Mouse (Mus musculus) left cerebral cortex, postnatal 14 days (tissue): Measurements from ENCODE around the gene Dbn1. TPM values are rescaled to one million over a fixed set of nuclear protein-coding genes. Genes with fewer than 3 reads are reported as not detected.

Source experiments
- DNase-seq, 2 experiments: peaks; one replicate each; pipeline ENCODE4 v3.0.0; 2021 to 2022; ENCODE audit warnings: low spot score in 2 of 2, mixed read lengths in 1 of 2
- intact Hi-C: fragments of 180-260 bp; cut with DNase I; formaldehyde crosslinking; loops from one replicate; pipeline ENCODE4 v1.15.1; 2025
- long read RNA-seq, 2 experiments: library from polyadenylated mRNA; stranded (forward); transcript quantifications; one replicate each; pipeline ENCODE4 v2.0.0; 2021
- total RNA-seq, 2 experiments: library from RNA; stranded (reverse); gene quantifications; 2 replicates each; pipeline ENCODE4 v1.2.3; 2021

Dbn1 gene
- total RNA-seq = 100 to 1,000 TPM; 326 to 327 TPM
- long read RNA-seq, experiment 1, transcript Dbn1-202 (14 exons, 2,378 nt) = minor isoform, 7 of 282 reads
- long read RNA-seq, experiment 1, transcript Dbn1-201 (15 exons, 3,078 nt) = major isoform, 91 of 282 reads
- long read RNA-seq, experiment 1, transcript Dbn1-203 (14 exons, 2,940 nt) = minor isoform, 8 of 282 reads
- long read RNA-seq, experiment 1, partial matches to known transcripts = 111 of 282 reads
- long read RNA-seq, experiment 1, other reads (novel, unspliced or antisense) = 65 of 282 reads
- long read RNA-seq, experiment 2, transcript Dbn1-201 (15 exons, 3,078 nt) = major isoform, 92 of 317 reads
- long read RNA-seq, experiment 2, transcript Dbn1-203 (14 exons, 2,940 nt) = minor isoform, 14 of 317 reads
- long read RNA-seq, experiment 2, partial matches to known transcripts = 131 of 317 reads
- long read RNA-seq, experiment 2, other reads (novel, unspliced or antisense) = 77 of 317 reads

GRCm38 (mm10) chr13:55487578-55488498 is at the start of gene Dbn1:
Gene Dbn1, minus strand, starts transcription at chr13:55488111.
- no peak for DNase-seq
- intact Hi-C loops = loop anchor here (2.0 kb wide), 1 partner anchor 25 kb away; the partner anchor contains the start of gene Pdlim7

- intact Hi-C loops = no loop called here
- peak; percentile 100 for DNase-seq
Observed at GRCm38 (mm10) chr13:55536194-55537175, 48.6 kb upstream of the Dbn1 start, which contains the start of gene Ddx41. Gene Ddx41, minus strand, starts transcription at chr13:55536658.

DNA sequence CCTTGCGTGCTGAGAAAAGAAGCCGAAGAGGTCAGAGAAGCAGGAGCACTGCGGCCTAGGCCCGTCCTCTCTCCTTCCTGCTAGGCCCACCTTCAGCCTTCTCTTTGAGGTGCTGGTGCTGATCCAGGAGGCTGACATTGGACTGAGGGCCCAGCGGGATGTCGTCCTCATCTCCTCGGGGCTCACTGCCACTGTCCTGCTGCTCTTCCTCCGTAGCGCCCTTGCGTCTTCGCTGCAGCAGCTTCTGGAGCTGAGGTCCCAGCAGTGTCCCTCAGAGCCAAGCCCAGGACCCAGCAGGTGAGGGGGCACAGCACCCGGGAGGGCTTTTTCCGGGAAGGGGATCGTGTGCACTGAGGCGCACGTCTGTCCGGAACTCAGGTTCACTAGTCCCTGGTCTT is 47.9 kb upstream of the Dbn1 start:
- intact Hi-C loops = no loop called here
- no peak for DNase-seq

DNA sequence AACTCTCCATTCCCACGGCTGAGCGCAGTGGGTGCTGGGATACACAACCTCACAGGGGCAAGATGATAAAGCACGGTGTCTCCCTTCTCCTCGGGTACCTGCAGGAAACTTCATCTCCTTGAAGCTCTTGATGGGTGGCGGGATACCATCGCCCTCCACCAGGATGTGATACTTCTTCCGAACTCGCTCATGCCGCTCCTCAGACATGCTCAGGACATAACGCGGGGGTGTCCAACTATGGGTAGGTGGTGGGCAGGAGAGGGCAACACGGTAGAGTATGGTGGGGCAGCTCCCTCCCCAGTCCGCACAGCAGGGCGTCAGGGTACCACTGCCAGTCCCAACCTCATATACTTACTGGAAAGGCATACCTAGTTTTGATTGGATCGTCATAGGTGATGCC is 47.3 kb upstream of the Dbn1 start:
- DNase-seq = no peak
- intact Hi-C loops = no loop called here

DNA sequence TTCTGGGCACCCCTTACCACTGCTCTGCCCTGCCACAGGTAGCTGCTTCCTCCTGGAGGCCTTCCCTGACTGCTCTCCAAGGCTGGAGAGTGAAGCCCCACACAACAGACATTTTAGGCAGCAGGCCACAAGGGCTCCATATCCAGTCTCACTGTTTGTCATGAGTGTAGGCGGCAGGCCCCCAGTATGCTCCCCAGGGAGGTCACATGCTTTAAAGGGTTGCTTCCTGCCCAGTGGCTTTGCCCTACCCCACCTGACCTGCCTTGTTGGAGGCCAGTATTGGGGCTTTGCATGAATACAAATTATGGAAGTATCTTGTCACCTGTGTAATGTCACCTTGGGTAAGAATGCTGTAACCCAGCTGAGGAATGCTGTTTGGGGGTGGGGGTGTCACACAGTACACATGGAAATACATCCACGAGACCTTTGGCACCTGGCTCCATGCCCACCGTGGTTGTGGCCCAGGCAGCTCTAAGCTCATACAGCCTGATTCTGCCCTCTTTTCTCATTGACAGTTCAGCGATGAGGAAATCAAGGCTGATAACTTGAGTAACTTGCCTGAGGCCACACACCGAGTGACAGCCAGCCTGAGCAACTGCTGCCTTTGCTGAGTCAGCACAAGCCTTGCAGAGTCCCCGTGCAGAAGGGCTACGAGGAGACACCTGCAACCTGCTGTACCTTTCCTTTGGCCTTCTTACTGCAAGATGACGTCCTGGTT is 41.4 kb upstream of the Dbn1 start, which contains the start of gene Dok3:
Gene Dok3, minus strand, starts transcription at position 99 of the 718 bp plus-strand sequence.
- intact Hi-C loops = no loop called here
- no peak for DNase-seq

GRCm38 (mm10) chr13:55527834-55528772 is 40.2 kb upstream of the Dbn1 start:
- peak in 1 of 2 experiments; percentile 39 for DNase-seq
- intact Hi-C loops = no loop called here

DNA sequence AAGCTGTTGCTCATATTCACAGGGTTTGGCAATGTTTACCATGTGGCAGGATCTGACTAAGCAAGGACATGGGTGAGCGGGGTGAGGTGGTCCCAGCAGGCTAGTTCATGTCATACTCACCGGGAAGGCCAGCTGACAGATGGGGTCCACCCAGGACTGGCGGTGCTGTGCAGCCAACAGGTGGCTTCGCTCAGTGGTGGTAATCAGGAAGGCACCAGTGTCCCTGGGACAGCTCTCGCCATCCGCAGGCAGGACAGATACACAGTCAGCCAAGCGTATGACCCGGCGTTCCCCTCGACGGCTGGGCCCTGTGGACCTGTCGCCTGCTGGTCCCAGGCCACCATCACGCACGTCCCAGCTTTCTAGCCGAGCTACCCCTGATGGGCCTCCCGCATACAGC is 39.3 kb upstream of the Dbn1 start:
- intact Hi-C loops = no loop called here

DNA sequence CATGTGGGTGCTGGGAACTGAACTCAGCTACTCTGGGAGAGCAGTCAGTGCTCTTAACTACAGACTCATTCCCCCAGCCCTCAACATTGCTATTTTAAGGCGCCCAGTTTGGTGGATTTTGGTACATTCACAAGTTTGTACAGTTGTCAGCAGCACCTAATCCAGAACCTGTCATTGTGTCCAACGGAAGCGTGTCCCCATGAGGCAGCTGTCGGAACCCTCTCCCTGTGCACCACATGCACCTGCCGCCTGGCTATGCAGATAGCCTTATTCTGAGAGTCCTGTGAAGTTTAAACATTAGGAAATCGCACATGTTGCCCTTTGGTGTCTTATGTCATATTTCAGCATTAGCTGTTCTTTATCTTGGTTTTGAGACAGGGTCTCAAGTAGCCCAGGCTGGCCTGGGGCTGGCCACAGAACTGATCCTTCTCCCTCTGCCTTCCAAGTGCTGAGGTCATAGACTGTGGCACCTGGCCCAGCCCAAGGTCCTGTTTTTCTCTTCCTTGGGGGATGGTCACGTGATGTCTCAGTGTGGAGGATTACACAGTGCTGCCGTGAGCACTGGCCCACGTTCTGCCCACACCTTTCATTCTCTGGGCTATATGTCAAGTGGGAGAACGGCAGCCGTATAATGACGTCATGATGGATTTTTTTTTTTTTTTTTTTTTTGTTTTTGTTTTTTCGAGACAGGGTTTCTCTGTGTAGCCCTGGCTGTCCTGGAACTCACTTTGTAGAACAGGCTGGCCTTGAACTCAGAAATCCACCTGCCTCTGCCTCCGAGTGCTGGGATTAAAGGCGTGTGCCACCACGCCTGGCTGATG is 38.0 kb upstream of the Dbn1 start:
- intact Hi-C loops = no loop called here
- no peak for DNase-seq

More for the DNA sequence above, 39.3 kb upstream of the Dbn1 start:
- no peak for DNase-seq

DNA sequence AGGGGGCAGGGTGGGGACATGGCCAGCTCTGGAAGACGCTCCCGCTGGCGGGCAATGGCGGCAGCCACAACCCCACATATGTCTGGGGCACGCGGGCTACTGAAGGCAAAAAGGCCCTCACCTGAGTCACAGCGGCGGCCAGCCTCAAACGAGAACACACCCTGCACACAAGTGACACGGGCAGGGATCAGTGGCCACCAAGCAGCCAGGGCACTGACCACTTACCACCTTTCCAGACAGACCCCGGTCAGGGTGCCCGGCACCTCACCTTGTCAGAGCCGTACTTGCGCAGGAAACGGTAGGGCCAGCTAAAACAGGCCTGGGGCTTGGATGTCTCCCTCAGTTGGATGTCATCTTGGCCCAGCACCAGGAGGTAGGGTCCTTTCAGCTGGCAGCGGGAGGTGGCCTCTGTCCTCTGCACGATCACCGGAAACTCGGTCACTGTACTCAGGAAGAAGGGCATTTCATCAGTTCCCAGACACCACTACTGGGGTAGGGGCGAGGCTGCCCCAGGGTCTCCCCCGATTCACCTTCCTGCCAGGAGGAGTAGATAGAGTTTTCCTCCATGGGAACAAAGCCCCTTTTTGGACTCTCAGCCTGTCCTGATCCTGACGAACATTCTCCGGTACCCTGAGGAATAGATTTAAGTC is 36.2 kb upstream of the Dbn1 start:
- DNase-seq = no peak
- intact Hi-C loops = no loop called here

- no peak for DNase-seq
- intact Hi-C loops = no loop called here
Observed at GRCm38 (mm10) chr13:55523278-55523677, 35.4 kb upstream of the Dbn1 start.

- no peak for DNase-seq
- intact Hi-C loops = no loop called here
Observed at GRCm38 (mm10) chr13:55522730-55523129, 34.8 kb upstream of the Dbn1 start.

GRCm38 (mm10) chr13:55519606-55520005 is 31.7 kb upstream of the Dbn1 start:
- no peak for DNase-seq
- intact Hi-C loops = no loop called here

GRCm38 (mm10) chr13:55516955-55517354 is 29.0 kb upstream of the Dbn1 start:
- intact Hi-C loops = loop anchor here (2.0 kb wide), 1 partner anchor 112 kb away; no protein-coding TSS in a partner anchor
- DNase-seq = peak; percentile 94

GRCm38 (mm10) chr13:55513828-55514227 is 25.9 kb upstream of the Dbn1 start:
- intact Hi-C loops = loop anchor here (2.0 kb wide), 2 partner anchors 27 to 39 kb away; no protein-coding TSS in a partner anchor

GRCm38 (mm10) chr13:55513111-55513748 is 25.3 kb upstream of the Dbn1 start, which contains the start of gene Pdlim7:
Gene Pdlim7, minus strand, starts transcription at chr13:55513676.
- DNase-seq = peak; percentile 76 to 84
- intact Hi-C loops = loop anchor here (2.0 kb wide), 2 partner anchors 26 to 38 kb away; no protein-coding TSS in a partner anchor

More at GRCm38 (mm10) chr13:55513828-55514227, 25.9 kb upstream of the Dbn1 start:
- DNase-seq = no peak
